Mouse (Mus musculus) midbrain, embryonic 14.5 days (tissue): ENCODE data around the gene Gm21836. TPM values are rescaled to one million over a fixed set of nuclear protein-coding genes. Genes with fewer than 3 reads are reported as not detected.
"Not testable (repeated sequence)": the region's sequence is repeated elsewhere in the genome, so short reads cannot be mapped to it uniquely, and the experiment has no call there.

Source experiments
- ATAC-seq: fragments of 200-750 bp; cut with Nextera tagmentation; 2 replicates; pipeline ENCODE4 v1.8.0; 2017; ENCODE audit warnings: moderate number of reproducible peaks, moderate library complexity; ENCODE audit not compliant: low FRiP score, low TSS enrichment
- DNase-seq: peaks from one replicate; pipeline ENCODE4 v3.0.0-alpha.2; 2015
- H3K27ac ChIP-seq: fragments of 300-500 bp; sonication (generic); replicated peaks from 2 replicates; pipeline ENCODE4 v1.5.1; 2014; ENCODE audit warnings: mild to moderate bottlenecking, low read depth, low read length, moderate library complexity
- H3K27me3 ChIP-seq: fragments of 300-500 bp; sonication (generic); 2 replicates; pipeline ENCODE4 v1.6.1; 2014; ENCODE audit warnings: low read length, control low read depth, mixed read lengths; ENCODE audit not compliant: control insufficient read depth, insufficient read depth
- H3K36me3 ChIP-seq: fragments of 300-500 bp; sonication (generic); 2 replicates; pipeline ENCODE4 v1.6.1; 2014; ENCODE audit warnings: low read length, control low read depth; ENCODE audit not compliant: control insufficient read depth, insufficient read depth
- H3K4me1 ChIP-seq: fragments of 300-500 bp; sonication (generic); 2 replicates; pipeline ENCODE4 v1.6.1; 2014; ENCODE audit warnings: mild to moderate bottlenecking, antibody characterized with exemption, low read length, control low read depth; ENCODE audit not compliant: control insufficient read depth, insufficient read depth
- H3K4me2 ChIP-seq: fragments of 300-500 bp; sonication (generic); 2 replicates; pipeline ENCODE4 v1.6.1; 2014; ENCODE audit warnings: mild to moderate bottlenecking, low read length, moderate library complexity
- H3K4me3 ChIP-seq: fragments of 300-500 bp; sonication (generic); replicated peaks from 2 replicates; pipeline ENCODE4 v1.5.1; 2014; ENCODE audit warnings: low read depth, low read length
- H3K9ac ChIP-seq: fragments of 300-500 bp; sonication (generic); replicated peaks from 2 replicates; pipeline ENCODE4 v1.6.1; 2014; ENCODE audit warnings: mild to moderate bottlenecking, low read length, moderate library complexity
- H3K9me3 ChIP-seq: fragments of 300-500 bp; sonication (generic); 2 replicates; pipeline ENCODE4 v1.6.1; 2016; ENCODE audit warnings: low read length, control low read depth, mixed read lengths; ENCODE audit not compliant: control insufficient read depth
- WGBS: fragments of 180-500 bp; shearing (Covaris S2); extraction: QIAGEN DNeasy Blood & Tissue Kit; methylation state at CpG from one replicate; pipeline ENCODE4 v1.1.7; 2014; 5-methylcytosine and 5-hydroxymethylcytosine counted together
- polyA plus RNA-seq: library from polyadenylated mRNA; unstranded; fragments of >200 nt; fragmentation: Nextera tagmentation; extraction: Ambion mirVana; gene quantifications from 2 replicates; pipeline ENCODE4 v1.2.1, GENCODE M21; 2014

Gene Gm21836
- not detected in 2 replicates for polyA plus RNA-seq

DNA sequence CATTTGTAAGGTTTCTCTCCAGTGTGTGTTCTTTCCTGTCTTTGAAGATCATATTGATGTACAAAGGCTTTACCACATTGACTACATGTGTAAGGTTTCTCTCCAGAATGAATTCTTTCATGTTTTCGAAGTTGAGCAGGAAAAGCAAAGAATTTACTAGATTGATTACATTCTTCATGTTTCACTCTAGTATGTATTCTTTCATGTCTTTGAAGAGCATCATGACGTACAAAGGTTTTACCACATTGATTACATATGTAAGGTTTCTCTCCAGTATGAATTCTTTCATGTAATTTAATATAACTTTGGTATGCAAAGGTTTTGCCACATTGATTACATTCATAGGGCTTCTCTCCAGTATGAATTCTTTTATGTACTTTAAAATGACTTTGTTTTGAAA lies at the start of gene Gm21836:
Gene Gm21836 (minus strand): TSS at position 101 of the 400 bp plus-strand sequence.
- not testable (repeated sequence) for DNase-seq, H3K4me3 ChIP-seq, H3K4me1 ChIP-seq, H3K9me3 ChIP-seq, H3K9ac ChIP-seq, H3K4me2 ChIP-seq, H3K27me3 ChIP-seq, H3K36me3 ChIP-seq, H3K27ac ChIP-seq, ATAC-seq
- 91% methylated on average over 2 of the region's 2 CpGs for WGBS

GRCm38 (mm10) chr9:124480361-124480980 lies 13.1 kb downstream of the Gm21836 start:
- not testable (repeated sequence) for H3K9me3 ChIP-seq, H3K4me1 ChIP-seq, H3K9ac ChIP-seq, H3K27ac ChIP-seq, H3K4me2 ChIP-seq, ATAC-seq, H3K4me3 ChIP-seq, DNase-seq, H3K27me3 ChIP-seq
- peaks cover 12% of the 10 kb centered on the region for H3K36me3 ChIP-seq
- WGBS: 65% methylated on average over 12 of the region's 15 CpGs

DNA sequence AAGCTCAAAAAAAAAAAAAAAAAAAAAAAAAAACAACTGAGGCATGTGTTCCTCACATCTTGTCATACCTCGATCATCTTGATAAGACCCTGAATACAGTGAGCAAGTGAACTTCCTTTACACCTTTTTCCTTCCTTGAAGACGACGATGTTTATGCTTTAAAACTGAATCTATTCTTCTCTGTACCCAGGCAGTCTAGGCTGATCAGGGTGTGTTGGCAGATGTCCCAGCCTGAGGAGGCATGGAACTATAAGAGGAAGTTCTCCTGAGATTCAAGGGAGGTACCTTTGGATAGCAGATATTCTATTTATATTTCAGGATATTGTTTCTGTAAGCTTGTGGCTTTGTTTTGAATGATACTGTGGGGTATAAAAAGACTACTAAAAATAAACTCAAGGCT lies 15.5 kb downstream of the Gm21836 start:
- no peak overlapping the region for H3K4me2 ChIP-seq
- 88% methylated on average over 3 of the region's 3 CpGs for WGBS
- H3K4me3 ChIP-seq: no peak overlapping the region
- no peak for ATAC-seq
- peaks cover 15% of the 10 kb centered on the region for H3K36me3 ChIP-seq
- H3K27ac ChIP-seq: no peak overlapping the region
- H3K4me1 ChIP-seq: no peaks in the 10 kb centered on the region
- peaks cover 3% of the 10 kb centered on the region for H3K9me3 ChIP-seq
- no peak for DNase-seq
- no peak overlapping the region for H3K9ac ChIP-seq
- no peaks in the 10 kb centered on the region for H3K27me3 ChIP-seq

- Histone ChIP-seq H3K9me3 (peaks cover 3% of the 10 kb centered on the region), H3K27ac (no peak within 1 kb of the TSS), H3K4me1 (no peaks in the 10 kb centered on the region), H3K36me3 (peaks cover 15% of the 10 kb centered on the region), H3K27me3 (no peaks in the 10 kb centered on the region), H3K4me2 (no peak within 1 kb of the TSS), H3K9ac (no peak within 1 kb of the TSS), H3K4me3 (no peak within 1 kb of the TSS)
- ATAC-seq (peak; percentile 81), DNase-seq (peak; percentile 6)
- WGBS: 97% methylated on average over 22 of the region's 22 CpGs
Observed at GRCm38 (mm10) chr9:124476096-124476902, 17.3 kb downstream of the Gm21836 start, which contains the start of gene Ppp2r3d. TSS of gene Ppp2r3d (minus strand) at chr9:124476898.

DNA sequence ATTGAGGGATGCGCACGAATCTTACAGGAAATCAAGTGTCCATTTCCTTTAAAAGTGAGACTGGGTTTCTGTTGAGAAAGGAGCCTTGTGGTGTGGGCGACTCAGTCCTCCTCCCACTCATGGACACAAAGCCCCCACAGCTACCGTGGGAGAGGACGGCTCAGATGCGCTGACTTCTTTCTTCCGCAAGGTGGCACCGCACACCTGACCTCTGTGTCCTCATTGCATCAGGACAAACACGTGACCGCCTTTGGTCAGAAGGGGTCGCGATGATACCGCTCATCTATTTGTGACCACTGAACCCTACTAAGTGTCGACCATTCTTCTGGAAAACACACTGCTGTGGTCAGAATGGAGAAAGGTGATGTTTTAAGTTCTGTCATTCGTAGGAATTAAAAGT lies 17.9 kb downstream of the Gm21836 start:
- Histone ChIP-seq H3K4me2 (no peak overlapping the region), H3K27ac (no peak overlapping the region), H3K36me3 (peaks cover 15% of the 10 kb centered on the region), H3K27me3 (no peaks in the 10 kb centered on the region), H3K4me3 (no peak overlapping the region), H3K9me3 (peaks cover 3% of the 10 kb centered on the region), H3K9ac (no peak overlapping the region), H3K4me1 (no peaks in the 10 kb centered on the region)
- 86% methylated on average over 15 of the region's 15 CpGs for whole genome bisulfite sequencing
- ATAC-seq: no peak
- DNase-seq: no peak

DNA sequence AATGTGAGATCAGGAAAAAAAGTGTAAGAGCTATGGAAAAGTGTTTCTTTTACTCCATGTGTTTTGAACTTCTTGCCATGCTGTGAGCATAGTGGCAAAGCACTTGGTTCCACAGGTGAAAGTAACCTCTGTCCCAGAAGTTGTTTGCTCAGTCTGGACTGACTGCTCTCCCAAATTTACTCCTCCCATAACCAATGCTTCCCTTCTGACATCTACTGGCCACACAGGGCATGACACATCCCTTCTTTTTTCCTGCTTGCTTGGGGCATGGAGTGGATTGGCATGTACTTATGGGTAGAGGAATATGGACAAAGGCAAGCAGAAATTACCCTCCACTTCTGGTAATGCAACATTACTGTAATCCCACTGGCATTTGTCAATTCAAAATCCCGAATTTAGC lies 37.0 kb downstream of the Gm21836 start:
- WGBS: 5% methylated on average over 1 of the region's 1 CpGs
- no peak overlapping the region for H3K4me2 ChIP-seq
- H3K27me3 ChIP-seq: no peaks in the 10 kb centered on the region
- ATAC-seq: no peak
- peak; percentile 18 for DNase-seq
- no peaks in the 10 kb centered on the region for H3K9me3 ChIP-seq
- H3K36me3 ChIP-seq: no peaks in the 10 kb centered on the region
- H3K4me1 ChIP-seq: no peaks in the 10 kb centered on the region
- H3K27ac ChIP-seq: no peak overlapping the region
- no peak overlapping the region for H3K9ac ChIP-seq
- no peak overlapping the region for H3K4me3 ChIP-seq

Other genes with a start within 250 kb of the Gm21836 start
- 9.5 and 10.8 TPM in 2 replicates for gene 2010315B03Rik, start 181.1 kb downstream of the Gm21836 start, polyA plus RNA-seq
- gene Ppp2r3d, start 16.9 kb downstream of the Gm21836 start, polyA plus RNA-seq: 158 and 162 TPM in 2 replicates